Mouse (Mus musculus) MEL (cell line): ENCODE measurements around the gene Rmnd5b. TPM values are rescaled to one million over a fixed set of nuclear protein-coding genes. Genes with fewer than 3 reads are reported as not detected.
"Not testable (repeated sequence)": the region's sequence is repeated elsewhere in the genome, so short reads cannot be mapped to it uniquely, and the experiment has no call there.

Experiments used
- DNase-seq: peaks from one replicate; pipeline ENCODE4 v3.0.0; 2011; ENCODE audit warnings: low read depth, low spot score
- H3K27ac ChIP-seq: 2 replicates; pipeline ENCODE4 v1.5.1; 2012; ENCODE audit warnings: low read depth, mild to moderate bottlenecking, control low read depth, low read length, moderate library complexity; ENCODE audit not compliant: control insufficient read depth
- H3K27me3 ChIP-seq, 2 experiments: fragments of 150-350 bp in 1 of 2; sonication (generic) in 1 of 2; 2 replicates each; pipeline ENCODE4 v1.6.1; 2012; ENCODE audit warnings: low read length in 2 of 2, mild to moderate bottlenecking in 2 of 2, improper control_type of control experiment in 1 of 2, moderate library complexity in 1 of 2; ENCODE audit not compliant: insufficient read depth in 2 of 2, control insufficient read depth in 1 of 2
- H3K36me3 ChIP-seq, 2 experiments: 2 replicates each; pipeline ENCODE4 v1.6.1; 2012 to 2014; ENCODE audit warnings: low read length in 2 of 2, improper control_type of control experiment in 1 of 2, inconsistent platforms in 1 of 2, mild to moderate bottlenecking in 1 of 2; ENCODE audit not compliant: insufficient read depth in 2 of 2, control insufficient read depth in 1 of 2
- H3K4me1 ChIP-seq, 2 experiments: fragments of 150-350 bp in 1 of 2; sonication (generic) in 1 of 2; 2 replicates each; pipeline ENCODE4 v1.6.1; 2012; ENCODE audit warnings: low read length in 2 of 2, improper control_type of control experiment in 1 of 2, mild to moderate bottlenecking in 1 of 2; ENCODE audit not compliant: insufficient read depth in 2 of 2, control insufficient read depth in 1 of 2
- H3K4me3 ChIP-seq, 2 experiments: fragments of 150-350 bp in 1 of 2; sonication (generic) in 1 of 2; 2 replicates each; pipeline ENCODE4 v1.5.1; 2012; ENCODE audit warnings: low read depth in 2 of 2, low read length in 2 of 2, mild to moderate bottlenecking in 2 of 2, moderate library complexity in 2 of 2, control low read depth in 1 of 2, improper control_type of control experiment in 1 of 2; ENCODE audit not compliant: control insufficient read depth in 1 of 2, insufficient read depth in 1 of 2
- H3K79me2 ChIP-seq: 2 replicates; pipeline ENCODE4 v1.6.1; 2012; ENCODE audit warnings: mild to moderate bottlenecking, low read length, moderate library complexity; ENCODE audit not compliant: control insufficient read depth, poor library complexity, insufficient read depth
- H3K9ac ChIP-seq: 2 replicates; pipeline ENCODE4 v1.6.1; 2012; ENCODE audit warnings: low read depth, mild to moderate bottlenecking, control low read depth, low read length, moderate library complexity; ENCODE audit not compliant: control insufficient read depth, poor library complexity, severe bottlenecking
- H3K9me3 ChIP-seq: fragments of 150-350 bp; sonication (generic); replicated peaks from 2 replicates; pipeline ENCODE4 v1.6.1; 2012; ENCODE audit warnings: mild to moderate bottlenecking, low read length, improper control_type of control experiment, moderate library complexity; ENCODE audit not compliant: insufficient read depth
- EP300 ChIP-seq, 2 experiments: IDR thresholded peaks; 2 replicates each; pipeline ENCODE4 v1.6.1; 2011; ENCODE audit warnings: improper control_type of control experiment in 2 of 2, low read length in 2 of 2, low read depth in 1 of 2, mild to moderate bottlenecking in 1 of 2
- ETS1 ChIP-seq: IDR thresholded peaks from 2 replicates; pipeline ENCODE4 v1.6.1; 2012; ENCODE audit warnings: low read depth, mild to moderate bottlenecking, inconsistent platforms, low read length, improper control_type of control experiment, moderate library complexity
- GATA1 ChIP-seq: IDR thresholded peaks from 2 replicates; pipeline ENCODE4 v1.6.1; 2011; ENCODE audit warnings: low read depth, low read length, improper control_type of control experiment
- HCFC1 ChIP-seq: IDR thresholded peaks from 2 replicates; pipeline ENCODE4 v1.6.1; 2012; ENCODE audit warnings: low read depth, mild to moderate bottlenecking, inconsistent platforms, low read length, improper control_type of control experiment, moderate library complexity
- JUND ChIP-seq: IDR thresholded peaks from 2 replicates; pipeline ENCODE4 v1.6.1; 2011; ENCODE audit warnings: low read depth, mild to moderate bottlenecking, improper control_type of control experiment, low read length
- MAX ChIP-seq: IDR thresholded peaks from 2 replicates; pipeline ENCODE4 v1.6.1; 2011; ENCODE audit warnings: low read length, improper control_type of control experiment
- MXI1 ChIP-seq: IDR thresholded peaks from 2 replicates; pipeline ENCODE4 v1.6.1; 2011; ENCODE audit warnings: mild to moderate bottlenecking, low read depth, low read length, improper control_type of control experiment
- NRF1 ChIP-seq: IDR thresholded peaks from 2 replicates; pipeline ENCODE4 v1.6.1; 2014; ENCODE audit warnings: low read depth, mild to moderate bottlenecking, inconsistent platforms, low read length, improper control_type of control experiment, moderate library complexity; ENCODE audit not compliant: poor library complexity, insufficient read depth, severe bottlenecking
- SIN3A ChIP-seq: IDR thresholded peaks from 2 replicates; pipeline ENCODE4 v1.6.1; 2012; ENCODE audit warnings: low read length, improper control_type of control experiment, inconsistent platforms
- TBP ChIP-seq: IDR thresholded peaks from 2 replicates; pipeline ENCODE4 v1.8.0; 2011; ENCODE audit warnings: low read depth, low read length, improper control_type of control experiment
- polyA plus RNA-seq, 2 experiments: library from polyadenylated mRNA; stranded (reverse) in 1 of 2; unstranded in 1 of 2; fragments of >175 nt in 1 of 2; fragments of >200 nt in 1 of 2; gene quantifications; 2 replicates each; pipeline versions ENCODE4 v1.2.1 to v1.2.4; 2012; ENCODE audit warnings: low replicate concordance in 2 of 2, low read depth in 1 of 2; ENCODE audit not compliant: insufficient read length in 2 of 2, insufficient read depth in 1 of 2, missing spikeins in 1 of 2
- total RNA-seq: library from RNA; depleted of rRNA; stranded (reverse); fragments of 300-350 nt; gene quantifications from 2 replicates; pipeline ENCODE4 v1.2.3, GENCODE M21; 2012

The Rmnd5b gene
- total and polyA plus RNA-seq, 3 experiments = 52.5 to 63.0 TPM; not detected in 1

GRCm38 (mm10) chr11:51633200-51633599 is 2.5 kb downstream of the Rmnd5b start:
- H3K4me1 ChIP-seq = peaks cover 12 to 54% of the 10 kb centered on the region in 2 experiments
- H3K9me3 ChIP-seq, H3K27me3 ChIP-seq, H3K9ac ChIP-seq, H3K4me3 ChIP-seq: not testable (repeated sequence)
- H3K36me3 ChIP-seq = peaks cover 2 to 47% of the 10 kb centered on the region in 2 experiments; a peak in 2 of 4 replicates
- peak; percentile 75 for DNase-seq
- 0 out of 4 replicates have a peak, but pooled peaks of 1 of the 2 experiments have one; percentile 19 for TF ChIP-seq EP300 (IDR thresholded peaks at IDR 0.05; ENCODE audit: low read depth in 1 of 2, low read length in 2 of 2)
- TF ChIP-seq MXI1 = 0 out of 2 replicates have a peak, but pooled peaks have one; percentile 29
- TF ChIP-seq TBP = 0 out of 2 replicates have a peak, but pooled peaks have one; percentile 51
- H3K79me2 ChIP-seq = peaks cover 36% of the 10 kb centered on the region
- H3K27ac ChIP-seq = peak overlapping the region; percentile 2; the same call in 1 of the 2 replicates

- peaks cover 4 to 45% of the 10 kb centered on the region in 2 experiments for H3K36me3 ChIP-seq
- no peak overlapping the region for H3K4me3 ChIP-seq
- TF ChIP-seq EP300 (IDR thresholded peaks at IDR 0.05; ENCODE audit: low read depth in 1 of 2, low read length in 2 of 2) = peak in 1 of 2 experiments; percentile 30; a peak in 1 of 4 replicates
- TF ChIP-seq NRF1 = no peak
- no peaks in the 10 kb centered on the region for H3K9me3 ChIP-seq
- H3K79me2 ChIP-seq = peaks cover 36% of the 10 kb centered on the region
- H3K9ac ChIP-seq = no peak overlapping the region
- no peaks in the 10 kb centered on the region for H3K27me3 ChIP-seq
- no peak for DNase-seq
- H3K4me1 ChIP-seq = peaks cover 12 to 50% of the 10 kb centered on the region in 2 experiments
- H3K27ac ChIP-seq = no peak overlapping the region
These were observed 3.5 kb downstream of the Rmnd5b start for GRCm38 (mm10) chr11:51632130-51632753.

- peaks cover 6 to 48% of the 10 kb centered on the region in 2 experiments for H3K36me3 ChIP-seq
- no peaks in the 10 kb centered on the region for H3K27me3 ChIP-seq
- peak; percentile 76 for DNase-seq
- peak overlapping the region; percentile 15; the same call in 1 of the 2 replicates for H3K9ac ChIP-seq
- H3K4me3 ChIP-seq = no peak overlapping the region
- H3K79me2 ChIP-seq = peaks cover 21% of the 10 kb centered on the region; the same call in 1 of the 2 replicates
- TF ChIP-seq HCFC1 (no peak), ETS1 (0 out of 2 replicates have a peak, but pooled peaks have one; percentile 34), JUND (no peak), MXI1 (peak; percentile 87; the same call in 1 of the 2 replicates), EP300 (IDR thresholded peaks at IDR 0.05; ENCODE audit: low read depth in 1 of 2, low read length in 2 of 2) (peak in 1 of 2 experiments; percentile 64; a peak in 3 of 4 replicates), SIN3A (no peak), MAX (peak; percentile 68; the same call in 1 of the 2 replicates), GATA1 (0 out of 2 replicates have a peak, but pooled peaks have one; percentile 51)
- H3K9me3 ChIP-seq = no peaks in the 10 kb centered on the region
- peak overlapping the region; percentile 33 for H3K27ac ChIP-seq
- peaks cover 11 to 49% of the 10 kb centered on the region in 2 experiments for H3K4me1 ChIP-seq
These were observed 5.9 kb downstream of the Rmnd5b start for GRCm38 (mm10) chr11:51629651-51630314.
